Mouse (Mus musculus) neural tube, embryonic 12.5 days (tissue): ENCODE data around the gene Slc7a14. TPM values are rescaled to one million over a fixed set of nuclear protein-coding genes. Genes with fewer than 3 reads are reported as not detected.

Experiments used
- ATAC-seq: fragments of 200-750 bp; cut with Nextera tagmentation; 2 replicates; pipeline ENCODE4 v1.8.0; 2017; ENCODE audit warnings: low read depth, mild to moderate bottlenecking, moderate TSS enrichment, moderate library complexity; ENCODE audit not compliant: low FRiP score
- H3K27ac ChIP-seq: fragments of 300-500 bp; sonication (generic); 2 replicates; pipeline ENCODE4 v1.5.1; 2016
- H3K27me3 ChIP-seq: fragments of 300-500 bp; sonication (generic); replicated peaks from 2 replicates; pipeline ENCODE4 v1.6.1; 2016; ENCODE audit warnings: mild to moderate bottlenecking
- H3K36me3 ChIP-seq: fragments of 300-500 bp; sonication (generic); 2 replicates; pipeline ENCODE4 v1.6.1; 2016; ENCODE audit warnings: mild to moderate bottlenecking
- H3K4me1 ChIP-seq: fragments of 300-500 bp; sonication (generic); 2 replicates; pipeline ENCODE4 v1.6.1; 2016
- H3K4me2 ChIP-seq: fragments of 300-500 bp; sonication (generic); replicated peaks from 2 replicates; pipeline ENCODE4 v1.6.1; 2016; ENCODE audit warnings: mild to moderate bottlenecking
- H3K4me3 ChIP-seq: fragments of 300-500 bp; sonication (generic); 2 replicates; pipeline ENCODE4 v1.5.1; 2016
- H3K9ac ChIP-seq: fragments of 300-500 bp; sonication (generic); 2 replicates; pipeline ENCODE4 v1.6.1; 2016; ENCODE audit warnings: mild to moderate bottlenecking
- H3K9me3 ChIP-seq: fragments of 300-500 bp; sonication (generic); 2 replicates; pipeline ENCODE4 v1.6.1; 2016; ENCODE audit warnings: mild to moderate bottlenecking
- WGBS: fragments of 180-500 bp; shearing (Covaris S2); methylation state at CpG from one replicate; pipeline ENCODE4 v1.1.7; 2016; 5-methylcytosine and 5-hydroxymethylcytosine counted together
- polyA plus RNA-seq: library from polyadenylated mRNA; unstranded; fragments of >200 nt; fragmentation: Nextera tagmentation; extraction: Ambion mirVana; gene quantifications from 2 replicates; pipeline ENCODE4 v1.2.1, GENCODE M21; 2016

Slc7a14 gene
- polyA plus RNA-seq, result 2.4 and 2.7 TPM in 2 replicates

GRCm38 (mm10) chr3:31309934-31310787 is at the start of gene Slc7a14:
TSS of gene Slc7a14 (minus strand) at chr3:31310378.
- Histone ChIP-seq H3K4me1 (peaks cover 5% of the 10 kb centered on the region; the same call in 1 of the 2 replicates), H3K9me3 (no peaks in the 10 kb centered on the region), H3K4me2 (peak within 1 kb of the TSS; percentile 67), H3K27me3 (peaks cover 20% of the 10 kb centered on the region), H3K36me3 (no peaks in the 10 kb centered on the region), H3K27ac (no peak within 1 kb of the TSS), H3K4me3 (peak within 1 kb of the TSS; percentile 51), H3K9ac (peak within 1 kb of the TSS; percentile 52)
- 2% methylated on average over 34 of the region's 38 CpGs for WGBS
- ATAC-seq, result peak; percentile 91

- no peak overlapping the region for H3K4me3 ChIP-seq
- no peaks in the 10 kb centered on the region for H3K36me3 ChIP-seq
- 73% methylated on average over 4 of the region's 4 CpGs for WGBS
- no peak overlapping the region for H3K9ac ChIP-seq
- ATAC-seq, result peak; percentile 68; the same call in 1 of the 2 replicates
- no peaks in the 10 kb centered on the region for H3K9me3 ChIP-seq
- H3K4me2 ChIP-seq, result no peak overlapping the region
- H3K4me1 ChIP-seq, result no peaks in the 10 kb centered on the region
- no peaks in the 10 kb centered on the region for H3K27me3 ChIP-seq
- H3K27ac ChIP-seq, result no peak overlapping the region
These were observed 36.4 kb upstream of the Slc7a14 start for GRCm38 (mm10) chr3:31346540-31346939.

- Histone ChIP-seq H3K9me3 (no peaks in the 10 kb centered on the region), H3K9ac (no peak overlapping the region), H3K4me3 (no peak overlapping the region), H3K27me3 (no peaks in the 10 kb centered on the region), H3K36me3 (no peaks in the 10 kb centered on the region), H3K27ac (no peak overlapping the region), H3K4me2 (no peak overlapping the region), H3K4me1 (no peaks in the 10 kb centered on the region)
- 67% methylated on average over 4 of the region's 4 CpGs for WGBS
- no peak for ATAC-seq
These were observed 35.6 kb upstream of the Slc7a14 start for GRCm38 (mm10) chr3:31345766-31346165.

- H3K9ac ChIP-seq, result no peak overlapping the region
- no peak overlapping the region for H3K4me2 ChIP-seq
- H3K27me3 ChIP-seq, result no peaks in the 10 kb centered on the region
- WGBS, result 67% methylated on average over 3 of the region's 3 CpGs
- no peak overlapping the region for H3K27ac ChIP-seq
- ATAC-seq, result no peak
- H3K4me3 ChIP-seq, result no peak overlapping the region
- H3K36me3 ChIP-seq, result no peaks in the 10 kb centered on the region
- no peaks in the 10 kb centered on the region for H3K4me1 ChIP-seq
- no peaks in the 10 kb centered on the region for H3K9me3 ChIP-seq
These were observed 29.1 kb upstream of the Slc7a14 start for GRCm38 (mm10) chr3:31339236-31339635.

GRCm38 (mm10) chr3:31328237-31328836 is 18.2 kb upstream of the Slc7a14 start:
- no peaks in the 10 kb centered on the region for H3K36me3 ChIP-seq
- no peak overlapping the region for H3K4me2 ChIP-seq
- no peak overlapping the region for H3K4me3 ChIP-seq
- no peaks in the 10 kb centered on the region for H3K27me3 ChIP-seq
- no peaks in the 10 kb centered on the region for H3K9me3 ChIP-seq
- no peak for ATAC-seq
- H3K27ac ChIP-seq, result no peak overlapping the region
- WGBS, result 69% methylated on average over 7 of the region's 7 CpGs
- no peaks in the 10 kb centered on the region for H3K4me1 ChIP-seq
- H3K9ac ChIP-seq, result no peak overlapping the region

- Histone ChIP-seq H3K4me2 (no peak overlapping the region), H3K27ac (no peak overlapping the region), H3K27me3 (no peaks in the 10 kb centered on the region), H3K9ac (no peak overlapping the region), H3K4me1 (no peaks in the 10 kb centered on the region), H3K4me3 (no peak overlapping the region), H3K9me3 (no peaks in the 10 kb centered on the region), H3K36me3 (no peaks in the 10 kb centered on the region)
- ATAC-seq, result no peak
- WGBS, result 98% methylated on average over 5 of the region's 5 CpGs
These were observed 17.6 kb upstream of the Slc7a14 start for GRCm38 (mm10) chr3:31327791-31328190.

GRCm38 (mm10) chr3:31324231-31324654 is 14.1 kb upstream of the Slc7a14 start:
- H3K4me3 ChIP-seq, result no peak overlapping the region
- no peak overlapping the region for H3K4me2 ChIP-seq
- H3K27ac ChIP-seq, result no peak overlapping the region
- WGBS, result 72% methylated on average over 3 of the region's 3 CpGs
- no peaks in the 10 kb centered on the region for H3K27me3 ChIP-seq
- no peaks in the 10 kb centered on the region for H3K36me3 ChIP-seq
- H3K9ac ChIP-seq, result no peak overlapping the region
- ATAC-seq, result no peak
- no peaks in the 10 kb centered on the region for H3K9me3 ChIP-seq
- no peaks in the 10 kb centered on the region for H3K4me1 ChIP-seq

- H3K27me3 ChIP-seq, result peaks cover 20% of the 10 kb centered on the region
- peak overlapping the region; percentile 52 for H3K9ac ChIP-seq
- H3K27ac ChIP-seq, result no peak overlapping the region
- H3K36me3 ChIP-seq, result no peaks in the 10 kb centered on the region
- no peaks in the 10 kb centered on the region for H3K9me3 ChIP-seq
- H3K4me1 ChIP-seq, result peaks cover 5% of the 10 kb centered on the region; the same call in 1 of the 2 replicates
- peak overlapping the region; percentile 51 for H3K4me3 ChIP-seq
- ATAC-seq, result peak; percentile 72
- H3K4me2 ChIP-seq, result peak overlapping the region; percentile 67
- 1% methylated on average over 36 of the region's 36 CpGs for WGBS
These were observed 726 bp downstream of the Slc7a14 start for GRCm38 (mm10) chr3:31309371-31309933.

- peaks cover 5% of the 10 kb centered on the region; the same call in 1 of the 2 replicates for H3K4me1 ChIP-seq
These were observed 1.3 kb downstream of the Slc7a14 start for GRCm38 (mm10) chr3:31308906-31309305.

GRCm38 (mm10) chr3:31307936-31308335 is 2.2 kb downstream of the Slc7a14 start:
- 84% methylated on average over 6 of the region's 6 CpGs for WGBS
- H3K4me1 ChIP-seq, result peaks cover 5% of the 10 kb centered on the region; the same call in 1 of the 2 replicates
- ATAC-seq, result no peak
- H3K27ac ChIP-seq, result no peak overlapping the region
- peaks cover 20% of the 10 kb centered on the region for H3K27me3 ChIP-seq
- H3K4me3 ChIP-seq, result no peak overlapping the region
- no peak overlapping the region for H3K4me2 ChIP-seq
- no peaks in the 10 kb centered on the region for H3K36me3 ChIP-seq
- H3K9me3 ChIP-seq, result no peaks in the 10 kb centered on the region
- no peak overlapping the region for H3K9ac ChIP-seq

More at GRCm38 (mm10) chr3:31308906-31309305, 1.3 kb downstream of the Slc7a14 start:
- no peak for ATAC-seq
- H3K4me2 ChIP-seq, result peak overlapping the region; percentile 67
- H3K36me3 ChIP-seq, result no peaks in the 10 kb centered on the region
- H3K27ac ChIP-seq, result no peak overlapping the region
- 4% methylated on average over 14 of the region's 14 CpGs for WGBS
- H3K9ac ChIP-seq, result peak overlapping the region; percentile 52
- no peaks in the 10 kb centered on the region for H3K9me3 ChIP-seq
- peaks cover 20% of the 10 kb centered on the region for H3K27me3 ChIP-seq
- peak overlapping the region; percentile 51 for H3K4me3 ChIP-seq

- no peaks in the 10 kb centered on the region for H3K27me3 ChIP-seq
- H3K4me2 ChIP-seq, result no peak overlapping the region
- peak; percentile 61; the same call in 1 of the 2 replicates for ATAC-seq
- no peaks in the 10 kb centered on the region for H3K4me1 ChIP-seq
- WGBS, result 68% methylated on average over 11 of the region's 11 CpGs
- no peaks in the 10 kb centered on the region for H3K9me3 ChIP-seq
- H3K27ac ChIP-seq, result no peak overlapping the region
- no peak overlapping the region for H3K4me3 ChIP-seq
- H3K36me3 ChIP-seq, result no peaks in the 10 kb centered on the region
- H3K9ac ChIP-seq, result no peak overlapping the region
These were observed 18.2 kb downstream of the Slc7a14 start for GRCm38 (mm10) chr3:31291673-31292602.
